Mouse (Mus musculus): ENCODE results near the gene Tfb1m. TPM values are rescaled to one million over a fixed set of nuclear protein-coding genes. Genes with fewer than 3 reads are reported as not detected.

Gene Tfb1m
- 18.3 and 20.3 TPM in 2 replicates for polyA plus RNA-seq (2014; fragmentation: Nextera tagmentation; extraction: Ambion mirVana)

GRCm38 (mm10) chr17:3557331-3558311 lies at the start of gene Tfb1m:
Tfb1m (minus strand) TSS chr17:3557781.
- H3K36me3 ChIP-seq (ENCODE audit: control insufficient read depth, insufficient read depth, low read length) = no peaks in the 10 kb centered on the region
- WGBS = 1% methylated on average over 60 of the region's 60 CpGs
- peak within 1 kb of the TSS; percentile 72 for H3K4me2 ChIP-seq
- H3K4me1 ChIP-seq (replicated peaks; ENCODE audit: control insufficient read depth, insufficient read depth, low read length) = 0 out of 2 replicates have a peak, but pooled peaks cover 8% of the 10 kb centered on the region
- H3K9ac ChIP-seq (ENCODE audit: low read depth, low read length) = peak within 1 kb of the TSS; percentile 73
- peak within 1 kb of the TSS; percentile 61 for H3K4me3 ChIP-seq (ENCODE audit: low read depth, low read length)
- H3K27me3 ChIP-seq (replicated peaks; ENCODE audit: control insufficient read depth, insufficient read depth, low read length) = no peaks in the 10 kb centered on the region
- ATAC-seq (replicated peaks; ENCODE audit: low FRiP score) (peak; percentile 99), DNase-seq (ENCODE audit: low spot score) (peak; percentile 96)
- H3K9me3 ChIP-seq (ENCODE audit: control insufficient read depth, low read length) = no peaks in the 10 kb centered on the region
- H3K27ac ChIP-seq (ENCODE audit: low read depth, low read length) = peak within 1 kb of the TSS; percentile 69

DNA sequence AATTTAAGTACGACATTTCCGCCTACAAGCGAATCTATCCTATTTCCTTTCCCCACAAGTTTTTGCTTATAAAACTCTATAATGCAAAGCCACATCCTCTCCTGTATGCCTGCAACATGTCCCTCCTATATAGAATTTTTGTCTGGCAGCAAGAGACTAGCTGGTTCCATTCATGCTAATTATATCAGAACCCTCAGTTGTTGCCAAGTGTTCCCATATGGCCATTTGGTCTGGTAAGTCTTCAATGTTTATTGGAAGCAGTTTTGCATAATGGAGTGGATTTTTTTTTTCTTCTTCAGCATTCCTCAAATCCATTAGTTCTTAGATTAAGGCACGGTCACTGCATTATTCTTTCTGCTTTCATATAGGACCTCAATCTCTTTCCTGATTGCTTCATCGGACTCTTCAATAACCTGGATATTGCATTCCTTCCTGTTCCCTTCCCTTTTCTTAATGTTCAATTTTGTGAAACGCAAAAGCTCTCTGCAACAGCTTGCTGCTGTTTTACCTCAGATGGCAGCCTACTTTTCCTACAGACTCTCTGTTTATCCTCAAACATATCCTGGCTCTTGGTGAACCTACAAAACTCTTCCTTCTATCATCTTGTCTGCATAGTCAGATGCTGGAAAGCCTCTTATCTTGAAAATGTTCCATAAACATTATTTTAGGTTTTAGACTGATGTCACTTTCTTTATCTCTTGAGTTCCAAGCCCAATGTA lies 45.5 kb upstream of the Tfb1m start:
- WGBS = 85% methylated on average over 6 of the region's 6 CpGs
- H3K9ac ChIP-seq (ENCODE audit: low read depth, low read length) = no peak overlapping the region
- H3K9me3 ChIP-seq (ENCODE audit: control insufficient read depth, low read length) = no peaks in the 10 kb centered on the region
- no peak overlapping the region for H3K4me2 ChIP-seq
- DNase-seq (ENCODE audit: low spot score) (no peak), ATAC-seq (replicated peaks; ENCODE audit: low FRiP score) (no peak)
- H3K27me3 ChIP-seq (replicated peaks; ENCODE audit: control insufficient read depth, insufficient read depth, low read length) = no peaks in the 10 kb centered on the region
- H3K27ac ChIP-seq (ENCODE audit: low read depth, low read length) = no peak overlapping the region
- no peaks in the 10 kb centered on the region for H3K36me3 ChIP-seq (ENCODE audit: control insufficient read depth, insufficient read depth, low read length)
- no peaks in the 10 kb centered on the region for H3K4me1 ChIP-seq (replicated peaks; ENCODE audit: control insufficient read depth, insufficient read depth, low read length)
- H3K4me3 ChIP-seq (ENCODE audit: low read depth, low read length) = no peak overlapping the region

DNA sequence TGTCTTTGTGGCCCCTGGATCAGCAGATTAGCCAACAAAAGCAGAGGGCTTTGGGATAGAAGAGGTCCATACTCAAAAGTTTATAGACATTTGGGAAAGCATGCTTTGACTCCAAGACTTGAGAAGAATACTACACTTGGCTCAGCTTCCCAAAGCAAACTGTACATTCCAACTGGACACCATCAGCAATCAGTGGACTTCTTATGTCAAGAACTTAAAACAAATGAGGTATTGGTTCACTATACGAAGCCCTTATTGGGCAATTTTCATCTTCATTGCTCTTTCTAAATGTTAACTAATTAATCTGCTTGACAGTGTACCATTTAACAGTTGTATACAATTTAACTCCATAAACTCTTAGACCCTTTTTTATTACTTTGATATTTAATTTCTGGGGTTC lies 40.8 kb upstream of the Tfb1m start:
- Histone ChIP-seq H3K9ac (ENCODE audit: low read depth, low read length) (no peak overlapping the region), H3K27me3 (replicated peaks; ENCODE audit: control insufficient read depth, insufficient read depth, low read length) (no peaks in the 10 kb centered on the region), H3K36me3 (ENCODE audit: control insufficient read depth, insufficient read depth, low read length) (no peaks in the 10 kb centered on the region), H3K9me3 (ENCODE audit: control insufficient read depth, low read length) (no peaks in the 10 kb centered on the region), H3K27ac (ENCODE audit: low read depth, low read length) (no peak overlapping the region), H3K4me2 (no peak overlapping the region), H3K4me3 (ENCODE audit: low read depth, low read length) (no peak overlapping the region), H3K4me1 (replicated peaks; ENCODE audit: control insufficient read depth, insufficient read depth, low read length) (no peaks in the 10 kb centered on the region)
- ATAC-seq (replicated peaks; ENCODE audit: low FRiP score) = no peak
- WGBS = 65% methylated on average over 1 of the region's 1 CpGs
- DNase-seq (ENCODE audit: low spot score) = no peak

DNA sequence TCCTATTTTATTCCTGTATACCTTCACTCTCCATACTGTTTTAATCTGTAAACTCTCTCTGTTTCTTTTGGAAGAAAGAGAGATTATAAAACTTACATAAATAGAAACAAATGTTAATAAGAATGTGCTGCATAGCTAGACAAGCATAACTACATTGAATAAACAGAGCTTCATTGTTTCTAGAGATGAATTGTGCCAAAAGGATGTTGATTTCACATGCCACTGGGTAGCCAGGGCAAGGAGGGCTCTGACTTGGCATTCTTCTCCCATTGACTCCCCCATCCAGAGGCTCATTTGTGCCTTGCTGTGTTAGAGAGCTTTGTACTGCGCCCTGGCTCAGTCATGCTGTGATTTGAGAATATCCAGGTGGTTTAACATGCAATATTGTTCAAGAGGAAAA lies 40.3 kb upstream of the Tfb1m start:
- H3K27me3 ChIP-seq (replicated peaks; ENCODE audit: control insufficient read depth, insufficient read depth, low read length) = no peaks in the 10 kb centered on the region
- ATAC-seq (replicated peaks; ENCODE audit: low FRiP score) (no peak), DNase-seq (ENCODE audit: low spot score) (no peak)
- H3K9ac ChIP-seq (ENCODE audit: low read depth, low read length) = no peak overlapping the region
- no peak overlapping the region for H3K4me3 ChIP-seq (ENCODE audit: low read depth, low read length)
- no peaks in the 10 kb centered on the region for H3K4me1 ChIP-seq (replicated peaks; ENCODE audit: control insufficient read depth, insufficient read depth, low read length)
- 57% methylated on average over 1 of the region's 1 CpGs for WGBS
- no peaks in the 10 kb centered on the region for H3K36me3 ChIP-seq (ENCODE audit: control insufficient read depth, insufficient read depth, low read length)
- no peaks in the 10 kb centered on the region for H3K9me3 ChIP-seq (ENCODE audit: control insufficient read depth, low read length)
- H3K27ac ChIP-seq (ENCODE audit: low read depth, low read length) = no peak overlapping the region
- H3K4me2 ChIP-seq = no peak overlapping the region

- Histone ChIP-seq H3K27me3 (replicated peaks; ENCODE audit: control insufficient read depth, insufficient read depth, low read length) (no peaks in the 10 kb centered on the region), H3K36me3 (ENCODE audit: control insufficient read depth, insufficient read depth, low read length) (no peaks in the 10 kb centered on the region), H3K9me3 (ENCODE audit: control insufficient read depth, low read length) (no peaks in the 10 kb centered on the region), H3K4me3 (ENCODE audit: low read depth, low read length) (no peak overlapping the region), H3K27ac (ENCODE audit: low read depth, low read length) (no peak overlapping the region), H3K4me1 (replicated peaks; ENCODE audit: control insufficient read depth, insufficient read depth, low read length) (no peaks in the 10 kb centered on the region), H3K9ac (ENCODE audit: low read depth, low read length) (no peak overlapping the region), H3K4me2 (no peak overlapping the region)
- WGBS = 87% methylated on average over 1 of the region's 1 CpGs
- DNase-seq (ENCODE audit: low spot score) = no peak
- ATAC-seq (replicated peaks; ENCODE audit: low FRiP score) = no peak
Measured at GRCm38 (mm10) chr17:3597130-3597529, 39.5 kb upstream of the Tfb1m start.

GRCm38 (mm10) chr17:3570876-3571275 lies 13.3 kb upstream of the Tfb1m start:
- Histone ChIP-seq H3K27me3 (replicated peaks; ENCODE audit: control insufficient read depth, insufficient read depth, low read length) (no peaks in the 10 kb centered on the region), H3K36me3 (ENCODE audit: control insufficient read depth, insufficient read depth, low read length) (no peaks in the 10 kb centered on the region), H3K9me3 (ENCODE audit: control insufficient read depth, low read length) (no peaks in the 10 kb centered on the region), H3K27ac (ENCODE audit: low read depth, low read length) (no peak overlapping the region), H3K9ac (ENCODE audit: low read depth, low read length) (no peak overlapping the region), H3K4me3 (ENCODE audit: low read depth, low read length) (no peak overlapping the region), H3K4me1 (replicated peaks; ENCODE audit: control insufficient read depth, insufficient read depth, low read length) (no peaks in the 10 kb centered on the region), H3K4me2 (peak overlapping the region; percentile 19; the same call in 1 of the 2 replicates)
- 7% methylated on average over 12 of the region's 12 CpGs for WGBS
- ATAC-seq (replicated peaks; ENCODE audit: low FRiP score) (no peak), DNase-seq (ENCODE audit: low spot score) (peak; percentile 56)

DNA sequence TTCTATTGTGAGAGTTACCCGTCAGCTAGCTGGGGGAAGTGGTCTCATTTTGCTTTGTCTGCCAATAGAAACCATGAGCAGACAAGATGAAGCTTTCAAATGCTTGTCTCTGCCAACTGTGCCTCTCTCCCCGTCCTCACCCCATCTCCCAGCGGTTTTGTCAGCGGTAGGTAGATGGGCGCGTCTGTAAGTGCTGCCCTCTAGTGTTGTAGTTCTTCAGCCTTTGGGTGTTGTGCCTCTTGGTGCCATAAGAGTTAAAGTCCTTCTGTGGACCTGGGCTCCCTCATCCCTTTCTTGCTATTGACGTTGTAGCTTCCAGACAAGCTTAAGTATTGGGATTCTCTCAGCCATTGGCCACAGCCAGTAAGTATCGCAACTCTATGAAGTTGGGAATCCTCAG lies 4.8 kb upstream of the Tfb1m start:
- Histone ChIP-seq H3K36me3 (ENCODE audit: control insufficient read depth, insufficient read depth, low read length) (no peaks in the 10 kb centered on the region), H3K9ac (ENCODE audit: low read depth, low read length) (no peak overlapping the region), H3K4me2 (no peak overlapping the region), H3K4me1 (replicated peaks; ENCODE audit: control insufficient read depth, insufficient read depth, low read length) (no peaks in the 10 kb centered on the region), H3K27me3 (replicated peaks; ENCODE audit: control insufficient read depth, insufficient read depth, low read length) (no peaks in the 10 kb centered on the region), H3K9me3 (ENCODE audit: control insufficient read depth, low read length) (no peaks in the 10 kb centered on the region), H3K4me3 (ENCODE audit: low read depth, low read length) (no peak overlapping the region), H3K27ac (ENCODE audit: low read depth, low read length) (no peak overlapping the region)
- DNase-seq (ENCODE audit: low spot score) (no peak), ATAC-seq (replicated peaks; ENCODE audit: low FRiP score) (no peak)
- WGBS = 41% methylated on average over 8 of the region's 8 CpGs

DNA sequence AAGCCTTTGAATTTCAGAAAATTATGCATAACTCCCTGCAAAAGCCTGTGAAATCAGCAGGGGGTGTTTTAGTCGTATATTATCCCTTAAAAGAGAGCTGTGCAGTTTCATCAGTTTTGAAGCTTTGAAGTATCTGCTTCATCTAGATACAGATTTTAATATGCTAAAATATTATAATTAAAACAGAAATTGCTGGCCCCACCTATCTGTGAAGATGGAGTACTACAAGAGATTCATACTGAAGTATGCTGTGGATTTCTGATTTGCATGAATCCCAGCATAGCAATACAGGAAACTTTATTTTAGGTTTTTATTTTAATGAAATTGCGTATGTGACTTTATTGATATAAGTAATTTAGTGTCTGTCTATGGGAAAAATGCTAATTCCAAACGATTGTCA lies 3.0 kb upstream of the Tfb1m start:
- ATAC-seq (replicated peaks; ENCODE audit: low FRiP score) = no peak

More for the DNA sequence above, 3.0 kb upstream of the Tfb1m start:
- Histone ChIP-seq H3K9ac (ENCODE audit: low read depth, low read length) (no peak overlapping the region), H3K27me3 (replicated peaks; ENCODE audit: control insufficient read depth, insufficient read depth, low read length) (no peaks in the 10 kb centered on the region), H3K4me3 (ENCODE audit: low read depth, low read length) (no peak overlapping the region), H3K36me3 (ENCODE audit: control insufficient read depth, insufficient read depth, low read length) (no peaks in the 10 kb centered on the region), H3K27ac (ENCODE audit: low read depth, low read length) (no peak overlapping the region), H3K9me3 (ENCODE audit: control insufficient read depth, low read length) (no peaks in the 10 kb centered on the region), H3K4me1 (replicated peaks; ENCODE audit: control insufficient read depth, insufficient read depth, low read length) (0 out of 2 replicates have a peak, but pooled peaks cover 8% of the 10 kb centered on the region), H3K4me2 (no peak overlapping the region)
- DNase-seq (ENCODE audit: low spot score) = no peak
- 61% methylated on average over 3 of the region's 3 CpGs for WGBS

Measured in liver, embryonic 11.5 days (tissue).